Mouse (Mus musculus): ENCODE data around the gene Ralgps1. TPM values are rescaled to one million over a fixed set of nuclear protein-coding genes. Genes with fewer than 3 reads are reported as not detected.

Ralgps1 gene
- polyA plus RNA-seq, 1 experiment from 2014 or later = 1.8 TPM

GRCm38 (mm10) chr2:33086671-33087363, 284.5 kb downstream of the Ralgps1 start:
- Histone ChIP-seq H3K36me3 (ENCODE audit: insufficient read depth, low read length) (no peaks in the 10 kb centered on the region), H3K4me3 (ENCODE audit: low read depth, low read length) (no peak overlapping the region), H3K27me3 (replicated peaks; ENCODE audit: insufficient read depth, low read length) (no peaks in the 10 kb centered on the region), H3K4me2 (replicated peaks; ENCODE audit: low read depth, low read length) (no peak overlapping the region), H3K9me3 (ENCODE audit: low read length) (no peaks in the 10 kb centered on the region), H3K4me1 (ENCODE audit: insufficient read depth, low read depth, low read length) (no peaks in the 10 kb centered on the region), H3K27ac (ENCODE audit: low read length) (no peak overlapping the region), H3K9ac (replicated peaks; ENCODE audit: low read depth) (no peak overlapping the region)
- 74% methylated on average over 7 of the region's 7 CpGs for WGBS
- no peak for DNase-seq (ENCODE audit: low spot score)
- ATAC-seq = no peak
- TF ChIP-seq EP300 (IDR thresholded peaks at IDR 0.05) (no peak), CTCF (IDR thresholded peaks at IDR 0.05) (no peak)

- no peak for DNase-seq (ENCODE audit: low spot score)
- H3K36me3 ChIP-seq (ENCODE audit: insufficient read depth, low read length) = no peaks in the 10 kb centered on the region
- H3K4me3 ChIP-seq (ENCODE audit: low read depth, low read length) = no peak overlapping the region
- TF ChIP-seq CTCF (IDR thresholded peaks at IDR 0.05) (no peak), EP300 (IDR thresholded peaks at IDR 0.05) (no peak)
- H3K9ac ChIP-seq (replicated peaks; ENCODE audit: low read depth) = no peak overlapping the region
- no peak overlapping the region for H3K4me2 ChIP-seq (replicated peaks; ENCODE audit: low read depth, low read length)
- no peak for ATAC-seq
- H3K27me3 ChIP-seq (replicated peaks; ENCODE audit: insufficient read depth, low read length) = no peaks in the 10 kb centered on the region
- no peak overlapping the region for H3K27ac ChIP-seq (ENCODE audit: low read length)
- no peaks in the 10 kb centered on the region for H3K4me1 ChIP-seq (ENCODE audit: insufficient read depth, low read depth, low read length)
- 69% methylated on average over 7 of the region's 7 CpGs for WGBS
- H3K9me3 ChIP-seq (ENCODE audit: low read length) = no peaks in the 10 kb centered on the region
These were observed 285.2 kb downstream of the Ralgps1 start for GRCm38 (mm10) chr2:33086016-33086596.

GRCm38 (mm10) chr2:33084221-33084620, 287.1 kb downstream of the Ralgps1 start:
- TF ChIP-seq CTCF (IDR thresholded peaks at IDR 0.05) = no peak
- no peak for TF ChIP-seq EP300 (IDR thresholded peaks at IDR 0.05)
- no peaks in the 10 kb centered on the region for H3K27me3 ChIP-seq (replicated peaks; ENCODE audit: insufficient read depth, low read length)
- no peak overlapping the region for H3K9ac ChIP-seq (replicated peaks; ENCODE audit: low read depth)
- H3K36me3 ChIP-seq (ENCODE audit: insufficient read depth, low read length) = no peaks in the 10 kb centered on the region
- H3K4me3 ChIP-seq (ENCODE audit: low read depth, low read length) = no peak overlapping the region
- H3K4me2 ChIP-seq (replicated peaks; ENCODE audit: low read depth, low read length) = no peak overlapping the region
- ATAC-seq = no peak
- H3K4me1 ChIP-seq (ENCODE audit: insufficient read depth, low read depth, low read length) = no peaks in the 10 kb centered on the region
- DNase-seq (ENCODE audit: low spot score) = no peak
- WGBS = 65% methylated on average over 3 of the region's 3 CpGs
- H3K9me3 ChIP-seq (ENCODE audit: low read length) = no peaks in the 10 kb centered on the region
- H3K27ac ChIP-seq (ENCODE audit: low read length) = no peak overlapping the region

Small RNAs within 50 kb of the gene (microRNA-seq; reads per million reads assigned to microRNA genes)
- not detected for gene Gm25998

Other genes starting within 250 kb of the Ralgps1 start
- 5.9 and 8.5 TPM in 2 replicates for gene Garnl3, start 239.8 kb downstream of the Ralgps1 start, polyA plus RNA-seq (2015; fragmentation: Nextera tagmentation; extraction: Ambion mirVana)
- gene Angptl2, start 155.4 kb downstream of the Ralgps1 start, polyA plus RNA-seq (2015; fragmentation: Nextera tagmentation; extraction: Ambion mirVana) = 28.6 and 33.8 TPM in 2 replicates
- gene Zbtb34, start 59.8 kb upstream of the Ralgps1 start, polyA plus RNA-seq (2015; fragmentation: Nextera tagmentation; extraction: Ambion mirVana) = 4.5 and 4.9 TPM in 2 replicates
- gene Zbtb43, start 97.1 kb upstream of the Ralgps1 start, polyA plus RNA-seq (2015; fragmentation: Nextera tagmentation; extraction: Ambion mirVana) = 11.4 and 12.0 TPM in 2 replicates